Mouse (Mus musculus) lung, postnatal 0 days (tissue): ENCODE results near the gene Rho.

ENCODE experiments used
- CTCF ChIP-seq: IDR thresholded peaks from 2 replicates; pipeline ENCODE4 v1.5.1; 2016; ENCODE audit warnings: antibody characterized with exemption, mild to moderate bottlenecking
- EP300 ChIP-seq: IDR thresholded peaks from 2 replicates; pipeline ENCODE4 v1.6.1; 2016; ENCODE audit warnings: antibody characterized with exemption, mild to moderate bottlenecking, control low read depth

GRCm38 (mm10) chr6:115966227-115966966 is 34.8 kb downstream of the Rho start:
- TF ChIP-seq EP300, result no peak
- TF ChIP-seq CTCF, result no peak
